Mouse (Mus musculus) cerebellum, postnatal 10 days (tissue): ENCODE data around the gene Gm21985.
"Not testable (repeated sequence)": the region's sequence is repeated elsewhere in the genome, so short reads cannot be mapped to it uniquely, and the experiment has no call there.

Experiments
- DNase-seq, 2 experiments: peaks; one replicate each; pipeline ENCODE4 v3.0.0; 2021; ENCODE audit warnings: mixed read lengths in 2 of 2

The Gm21985 gene

GRCm38 (mm10) chr2:112265448-112266241 lies 469 bp upstream of the Gm21985 start, which contains the start of gene Slc12a6:
TSS of gene Slc12a6 (plus strand) at chr2:112265825.
- peak; percentile 96 to 97 for DNase-seq

- DNase-seq: peak; percentile 31 to 40
Observed at GRCm38 (mm10) chr2:112266780-112267179, 666 bp downstream of the Gm21985 start.

- no peak for DNase-seq
Observed at GRCm38 (mm10) chr2:112267547-112268269, 1.6 kb downstream of the Gm21985 start.

DNA sequence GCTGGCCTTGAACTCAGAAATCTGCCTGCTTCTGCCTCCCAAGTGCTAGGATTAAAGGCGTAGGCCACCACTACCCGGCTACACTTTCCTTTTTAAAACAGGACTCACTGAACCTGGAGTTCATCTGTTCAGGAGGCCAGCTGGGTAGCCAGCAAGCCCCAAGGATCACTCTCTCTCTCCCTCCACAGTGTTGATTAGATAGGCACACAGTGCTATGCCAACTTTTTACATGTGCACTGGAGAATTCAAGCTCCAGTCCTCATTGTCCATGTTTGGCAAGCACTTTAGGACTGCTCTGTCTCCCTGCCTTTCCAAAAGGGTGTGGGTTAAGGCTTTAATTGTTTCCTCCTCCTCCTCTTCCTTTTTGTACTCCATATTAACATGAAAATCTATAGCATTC lies 3.9 kb downstream of the Gm21985 start:
- DNase-seq: no peak

GRCm38 (mm10) chr2:112272909-112273308 lies 6.8 kb downstream of the Gm21985 start:
- DNase-seq: no peak

DNA sequence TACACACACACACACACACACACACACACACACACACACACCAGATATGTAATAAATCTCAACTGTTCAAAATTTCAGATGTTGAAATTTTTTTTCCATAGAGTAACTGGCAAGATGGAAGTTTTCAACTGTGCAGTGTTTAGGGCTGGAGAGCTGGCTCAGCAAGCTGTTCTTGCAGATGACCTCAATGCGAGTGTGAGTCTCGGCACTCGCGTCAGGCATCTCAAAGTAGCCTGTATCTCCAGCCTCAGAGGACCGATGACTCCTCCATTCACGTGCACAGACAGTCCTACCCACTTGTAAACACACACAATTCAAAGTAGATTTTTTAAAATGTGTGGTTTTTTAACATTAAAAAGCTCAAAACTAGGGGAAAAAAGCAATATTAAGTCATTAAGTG lies 7.4 kb downstream of the Gm21985 start:
- DNase-seq: no peak

DNA sequence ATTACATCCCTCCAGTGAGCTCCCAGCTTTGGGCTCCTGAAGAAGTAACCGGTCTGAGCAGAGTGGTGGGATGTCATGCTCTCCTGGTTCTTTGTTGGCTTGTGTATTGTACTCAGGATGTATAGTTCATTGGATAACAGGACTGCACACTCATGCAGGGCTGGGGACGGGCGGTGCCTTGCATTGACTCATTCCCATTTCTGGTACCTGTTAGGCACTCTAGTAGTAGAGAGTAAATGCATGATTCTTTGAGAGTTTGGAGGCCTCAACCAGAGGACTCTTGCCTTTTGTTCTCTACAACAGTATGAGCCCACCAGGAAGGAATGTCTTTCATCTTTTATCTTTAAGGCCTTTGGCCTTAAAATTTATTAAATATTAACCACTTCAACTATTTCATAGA lies 10.8 kb downstream of the Gm21985 start:
- no peak for DNase-seq

DNA sequence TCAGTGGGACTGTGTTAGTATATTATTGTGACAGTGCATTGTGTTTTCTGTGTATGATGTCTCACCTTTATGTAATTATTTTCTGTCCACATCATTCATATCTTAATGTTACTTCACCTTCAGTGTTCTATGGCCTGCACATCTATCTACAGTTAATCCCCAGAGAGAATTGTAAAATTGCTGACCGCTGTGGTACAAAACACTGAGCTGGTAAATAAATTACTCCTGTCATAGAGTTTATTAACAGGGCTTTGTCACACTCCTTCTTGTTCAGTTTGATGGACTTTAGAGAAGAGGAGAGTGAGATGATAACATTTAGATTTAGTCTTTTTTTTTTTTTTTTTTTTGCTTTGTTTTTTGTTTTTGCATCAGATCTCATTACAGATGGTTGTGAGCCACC lies 16.7 kb downstream of the Gm21985 start:
- DNase-seq: no peak

DNA sequence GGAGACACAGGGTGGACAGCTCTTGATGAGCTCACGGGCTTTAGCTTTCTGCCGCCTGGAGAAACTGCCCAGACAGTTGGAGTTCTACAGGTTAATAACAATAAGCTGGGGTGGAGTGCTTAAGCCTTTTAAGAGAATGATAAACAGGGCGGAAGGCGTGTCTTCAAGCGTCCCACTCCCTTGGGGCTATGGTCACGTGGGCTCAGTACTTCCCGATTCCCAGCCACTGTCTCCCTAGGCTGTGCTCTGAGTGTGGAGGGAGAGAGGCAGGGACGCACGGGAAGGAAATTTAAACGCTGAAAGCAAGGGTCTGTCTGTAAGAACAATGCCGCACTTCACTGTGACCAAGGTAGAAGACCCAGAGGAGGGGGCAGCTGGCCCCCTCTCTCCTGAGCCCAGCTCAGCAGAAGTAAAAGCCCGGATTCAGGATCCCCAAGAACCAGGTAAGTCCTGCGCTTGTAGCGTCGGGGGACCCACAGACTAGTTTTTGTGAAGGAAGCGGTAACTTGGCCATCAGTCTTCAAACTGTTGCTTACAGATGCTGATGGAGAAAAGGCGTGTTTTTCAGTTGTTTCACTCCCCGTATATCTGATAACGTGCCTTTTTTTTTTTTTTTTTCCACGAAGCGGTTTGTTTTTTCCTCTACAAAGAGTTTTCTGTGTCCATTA lies 18.4 kb downstream of the Gm21985 start:
- DNase-seq: peak; percentile 35 to 46

- no peak for DNase-seq
Observed at GRCm38 (mm10) chr2:112285031-112285390, 18.9 kb downstream of the Gm21985 start.

- DNase-seq: not testable (repeated sequence)
Observed at GRCm38 (mm10) chr2:112286062-112286461, 19.9 kb downstream of the Gm21985 start.

GRCm38 (mm10) chr2:112287059-112287458 lies 20.9 kb downstream of the Gm21985 start:
- DNase-seq: no peak

GRCm38 (mm10) chr2:112289507-112289906 lies 23.4 kb downstream of the Gm21985 start:
- no peak for DNase-seq

- DNase-seq: peak in 1 of 2 experiments; percentile 6
Observed at GRCm38 (mm10) chr2:112292823-112293222, 26.7 kb downstream of the Gm21985 start.

- no peak for DNase-seq
Observed at GRCm38 (mm10) chr2:112296211-112296610, 30.1 kb downstream of the Gm21985 start.

GRCm38 (mm10) chr2:112298221-112298620 lies 32.1 kb downstream of the Gm21985 start:
- no peak for DNase-seq

DNA sequence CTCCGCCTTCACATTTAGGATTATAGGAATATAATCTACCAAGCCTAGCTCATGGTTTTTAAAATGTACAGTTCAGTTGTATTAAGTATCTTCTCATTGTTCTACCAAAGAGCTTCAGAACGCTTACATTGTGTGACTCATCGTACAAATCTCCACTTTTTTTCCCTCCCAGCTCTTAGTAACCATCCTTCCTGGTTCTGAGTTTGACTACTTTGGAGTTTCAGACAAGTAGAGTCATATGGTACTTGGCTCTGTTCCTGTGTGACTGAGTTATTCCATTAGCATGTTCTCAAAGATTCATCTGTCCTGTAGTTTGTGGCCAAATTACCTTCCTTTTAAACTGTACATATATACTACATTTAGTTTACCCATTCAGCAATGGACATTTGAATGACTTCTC lies 42.6 kb downstream of the Gm21985 start:
- DNase-seq: no peak

DNA sequence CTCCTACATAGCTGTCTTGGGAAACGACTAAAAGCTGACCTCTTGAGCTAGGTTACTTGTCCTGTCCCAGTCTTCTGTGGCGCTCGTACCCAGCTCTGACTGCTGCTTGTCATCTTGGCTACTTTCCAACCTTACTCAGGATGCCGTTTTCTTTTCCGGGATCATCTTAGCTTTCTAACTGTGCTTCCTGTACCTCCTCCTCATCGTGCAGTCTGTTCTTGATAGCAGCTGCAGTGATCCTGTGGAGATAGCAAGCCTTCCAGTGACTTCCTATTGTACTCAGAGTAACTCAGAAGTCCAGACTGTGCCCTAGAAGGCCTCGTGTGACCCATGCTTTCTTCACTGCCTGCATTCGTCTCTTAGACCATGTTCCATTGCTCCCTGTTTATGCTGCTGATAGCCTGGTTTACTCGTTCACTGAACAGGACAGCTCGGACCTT lies 43.1 kb downstream of the Gm21985 start:
- DNase-seq: peak in 1 of 2 experiments; percentile 32

GRCm38 (mm10) chr2:112315638-112316037 lies 49.5 kb downstream of the Gm21985 start:
- DNase-seq: no peak

DNA sequence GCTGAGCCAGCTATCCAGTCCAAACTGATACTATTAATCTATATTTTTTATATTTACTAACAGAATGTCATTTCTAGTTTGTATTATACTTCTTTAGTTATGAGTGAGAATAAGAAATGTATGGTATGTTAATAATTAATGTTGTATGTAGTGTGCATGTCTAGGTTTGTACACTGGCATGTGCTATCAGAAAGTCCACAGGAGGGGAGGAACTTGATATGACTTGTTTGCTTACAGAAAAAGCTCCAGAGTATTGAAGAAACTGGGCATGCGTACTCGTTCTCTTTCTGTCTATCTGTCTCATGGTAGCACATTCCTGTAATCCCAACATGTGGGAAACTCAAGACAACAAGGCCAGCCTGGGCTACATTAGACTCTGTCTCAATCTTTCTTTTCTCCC lies 52.1 kb downstream of the Gm21985 start:
- no peak for DNase-seq

- DNase-seq: no peak
Observed at GRCm38 (mm10) chr2:112318905-112319304, 52.8 kb downstream of the Gm21985 start.

DNA sequence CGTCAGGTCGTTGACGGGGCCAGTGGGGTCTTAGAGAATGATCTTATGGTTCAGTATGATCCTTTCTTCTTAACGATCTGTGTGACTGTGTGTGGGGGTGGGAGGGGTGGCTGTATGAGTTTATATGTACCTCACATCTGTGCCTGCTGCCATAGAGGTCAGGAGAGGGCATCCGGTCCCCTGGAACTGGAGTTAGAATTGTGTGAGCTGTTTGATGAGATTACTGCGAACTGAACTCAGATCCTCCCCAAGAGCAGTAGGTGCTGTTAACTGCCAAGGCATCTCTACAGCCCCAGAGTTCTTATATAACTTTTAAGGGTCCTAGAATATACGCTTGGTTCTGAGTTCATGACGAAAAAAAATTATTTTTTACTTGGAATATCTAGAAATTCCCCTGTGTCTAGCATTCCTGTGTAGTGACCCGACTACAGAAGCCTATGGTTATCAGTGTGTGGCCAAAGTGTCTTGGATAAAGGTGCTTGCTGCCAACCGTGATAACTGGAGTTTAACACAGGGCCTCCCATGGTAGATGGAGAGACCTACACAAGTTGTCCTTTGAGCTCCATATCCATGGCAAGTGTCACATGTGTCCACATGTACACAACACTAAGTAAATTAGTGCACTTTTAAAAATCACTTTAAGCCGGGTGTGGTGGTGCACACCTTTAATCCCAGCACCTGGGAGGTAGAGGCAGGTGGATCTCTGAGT lies 62.1 kb downstream of the Gm21985 start:
- no peak for DNase-seq
